Mouse (Mus musculus) embryo, embryonic 11.5 days (tissue): ENCODE results near the gene Mlf1.

Source experiments
- DNase-seq: peaks from one replicate; pipeline ENCODE4 v3.0.0-alpha.2; 2012; ENCODE audit warnings: low read depth, low spot score

Gene Mlf1

DNA sequence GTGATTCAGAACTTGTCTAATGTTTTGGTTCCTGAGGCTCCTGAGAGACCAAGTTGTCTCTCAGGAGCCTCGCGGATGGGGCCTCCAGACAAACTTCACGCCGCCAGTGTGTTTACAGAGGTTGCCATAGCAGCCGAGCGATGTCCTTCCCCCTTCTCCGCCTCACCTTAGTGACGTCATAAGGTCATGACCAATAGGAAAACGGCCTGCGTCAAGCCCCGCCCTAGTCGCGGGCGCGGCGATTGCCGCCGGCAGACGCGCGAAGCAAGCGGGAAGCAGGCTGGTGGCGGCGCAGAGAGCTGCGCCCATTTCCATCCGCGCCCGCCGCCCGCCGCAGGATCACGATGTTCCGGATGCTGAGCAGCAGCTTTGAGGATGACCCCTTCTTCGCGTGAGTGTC, at the start of gene Mlf1:
Mlf1 (plus strand) TSS at position 226 of the 400 bp plus-strand sequence.
- DNase-seq = peak; percentile 89

DNA sequence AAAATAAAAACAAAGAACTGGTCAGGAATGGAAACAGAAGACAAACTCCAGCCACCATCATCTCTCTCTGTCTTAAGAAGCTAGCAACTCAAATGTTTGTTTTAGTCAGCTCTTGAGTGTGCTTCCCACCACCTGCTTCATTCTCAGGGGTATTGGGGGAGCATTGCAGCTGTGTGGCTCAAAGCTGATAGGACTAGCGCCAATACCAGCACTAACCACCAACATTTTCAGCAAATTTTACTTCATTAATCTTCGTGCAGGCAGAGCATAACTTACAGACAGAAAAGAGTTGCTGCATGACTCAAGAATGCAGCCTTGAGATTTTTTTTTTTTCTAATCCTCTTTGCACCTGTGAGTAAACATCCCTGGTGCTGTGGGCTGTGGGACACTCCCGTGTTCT, 34.3 kb upstream of the Mlf1 start:
- no peak for DNase-seq

GRCm38 (mm10) chr3:67340921-67341320, 33.0 kb upstream of the Mlf1 start:
- DNase-seq = no peak

DNA sequence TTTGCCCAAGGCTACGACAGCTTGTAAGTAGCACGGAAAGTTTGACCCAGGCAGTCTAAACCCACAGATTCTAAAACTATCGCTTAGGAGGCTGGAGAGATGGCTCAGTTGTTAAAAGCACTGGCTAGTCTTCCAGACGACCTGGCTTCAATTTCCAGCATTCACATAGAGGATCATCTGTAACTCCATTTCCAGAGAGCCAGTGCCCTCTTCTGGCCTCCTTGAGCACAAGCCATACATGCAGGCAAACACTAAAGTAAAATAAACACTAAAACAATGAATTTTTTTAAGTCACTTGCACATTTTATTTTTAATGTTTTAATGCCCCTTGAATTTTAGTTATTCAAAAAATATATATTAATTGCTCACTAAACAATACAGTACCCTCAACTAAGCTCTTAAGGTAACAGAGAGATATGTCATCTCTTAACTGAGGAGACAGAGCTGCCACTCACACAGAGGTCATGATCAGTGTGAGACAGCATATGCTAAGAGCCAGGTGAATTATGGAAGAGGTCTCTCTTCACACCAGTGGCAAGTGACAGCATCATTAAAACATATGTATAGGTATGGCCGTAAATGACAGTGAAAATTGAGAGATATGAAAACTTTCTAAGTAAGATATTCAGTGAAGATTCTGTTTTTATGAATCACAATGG, 30.8 kb upstream of the Mlf1 start:
- DNase-seq = peak; percentile 26

GRCm38 (mm10) chr3:67344599-67344998, 29.3 kb upstream of the Mlf1 start:
- DNase-seq = peak; percentile 47

DNA sequence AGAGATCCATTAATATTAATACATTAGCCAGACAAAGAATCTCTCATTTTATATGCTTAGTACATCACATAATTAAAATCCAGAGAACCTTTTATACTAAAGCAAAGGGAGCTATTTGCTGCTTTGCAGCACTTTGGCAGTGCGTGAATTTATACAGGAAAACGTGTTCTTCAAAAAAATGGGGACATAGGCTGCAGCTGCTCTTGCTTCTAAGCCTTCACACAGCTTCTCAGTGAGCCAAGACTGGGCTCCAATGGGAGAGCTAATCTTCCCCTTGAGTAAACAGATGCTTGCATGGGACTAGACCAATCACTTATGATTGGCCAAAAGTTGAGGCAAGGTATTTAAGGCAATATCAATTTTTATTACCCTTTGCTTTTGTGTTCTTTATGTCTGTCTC, 27.2 kb upstream of the Mlf1 start:
- no peak for DNase-seq

- no peak for DNase-seq
Observed at GRCm38 (mm10) chr3:67351406-67352127, 22.3 kb upstream of the Mlf1 start.

GRCm38 (mm10) chr3:67352128-67352762, 21.7 kb upstream of the Mlf1 start:
- peak; percentile 47 for DNase-seq

DNA sequence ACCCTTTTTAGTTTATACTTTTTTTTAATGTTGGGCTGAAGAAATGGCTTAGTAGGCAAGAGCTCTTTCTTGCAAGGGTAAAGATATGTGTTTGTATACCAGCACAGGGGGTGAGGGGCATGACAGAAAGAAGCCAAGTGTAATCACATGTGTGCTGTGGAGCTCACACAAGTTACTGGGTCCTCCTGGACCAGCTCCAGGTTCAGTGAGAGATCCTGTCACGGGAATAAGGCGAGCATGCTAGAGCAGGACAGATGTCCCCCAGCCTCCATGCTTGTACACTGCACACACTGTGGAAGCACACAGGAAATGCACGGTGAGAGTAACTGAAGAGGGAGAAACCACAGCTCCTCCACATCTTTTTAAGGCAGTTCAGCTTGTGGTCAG, 21.1 kb upstream of the Mlf1 start:
- no peak for DNase-seq

DNA sequence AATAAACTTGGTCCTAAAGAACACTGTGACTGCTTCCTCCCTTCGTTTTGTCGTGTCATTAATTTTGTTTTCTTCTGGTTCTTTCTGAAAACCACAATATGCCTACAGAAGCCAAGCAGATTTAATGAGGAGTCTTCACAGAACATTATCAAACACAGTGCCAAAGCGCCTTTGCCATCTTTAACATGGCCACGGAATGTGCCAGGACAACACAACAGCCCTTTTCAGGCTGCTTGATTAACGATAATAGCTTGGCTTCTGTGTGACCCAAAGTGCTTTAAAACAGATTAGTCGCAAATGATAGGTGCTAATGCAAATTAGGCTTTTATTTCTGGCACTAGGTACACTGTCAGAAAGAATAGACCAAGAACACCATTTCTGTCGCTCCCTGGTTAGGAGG, 15.5 kb upstream of the Mlf1 start:
- no peak for DNase-seq

- no peak for DNase-seq
Observed at GRCm38 (mm10) chr3:67366087-67366892, 7.6 kb upstream of the Mlf1 start.

- DNase-seq = no peak
Observed at GRCm38 (mm10) chr3:67367481-67367880, 6.4 kb upstream of the Mlf1 start.

DNA sequence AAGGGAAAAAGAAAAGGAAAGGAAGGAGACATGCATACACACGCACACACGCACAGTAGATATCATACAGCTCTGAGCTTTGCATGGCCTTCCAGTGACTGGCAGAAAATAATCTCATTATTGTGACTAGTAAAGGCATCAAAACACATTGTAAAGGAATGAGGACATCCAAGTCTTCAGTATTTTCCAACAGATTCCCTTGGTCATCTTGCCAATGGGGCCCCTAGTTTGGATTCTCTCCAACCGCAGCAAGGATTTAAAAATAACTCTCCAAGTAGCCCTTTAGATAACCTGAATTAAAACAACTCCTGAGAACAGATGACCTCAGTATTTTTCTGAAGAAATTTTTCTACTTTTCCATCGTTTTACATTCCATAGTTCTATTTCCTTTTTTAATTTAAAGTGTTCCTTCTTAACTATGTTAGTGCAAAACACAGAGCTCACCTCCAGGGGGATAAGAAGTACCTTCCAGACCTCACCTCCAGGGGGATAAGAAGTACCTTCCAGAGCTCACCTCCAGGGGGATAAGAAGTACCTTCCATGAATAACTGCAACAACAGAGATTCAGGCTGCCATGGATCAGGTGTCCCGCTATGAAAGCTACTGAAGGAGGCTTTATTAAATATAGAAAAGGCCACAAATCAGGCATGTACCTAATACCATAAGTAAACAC, 4.4 kb upstream of the Mlf1 start:
- DNase-seq = no peak

- DNase-seq = no peak
Observed at GRCm38 (mm10) chr3:67372194-67372593, 1.7 kb upstream of the Mlf1 start.

DNA sequence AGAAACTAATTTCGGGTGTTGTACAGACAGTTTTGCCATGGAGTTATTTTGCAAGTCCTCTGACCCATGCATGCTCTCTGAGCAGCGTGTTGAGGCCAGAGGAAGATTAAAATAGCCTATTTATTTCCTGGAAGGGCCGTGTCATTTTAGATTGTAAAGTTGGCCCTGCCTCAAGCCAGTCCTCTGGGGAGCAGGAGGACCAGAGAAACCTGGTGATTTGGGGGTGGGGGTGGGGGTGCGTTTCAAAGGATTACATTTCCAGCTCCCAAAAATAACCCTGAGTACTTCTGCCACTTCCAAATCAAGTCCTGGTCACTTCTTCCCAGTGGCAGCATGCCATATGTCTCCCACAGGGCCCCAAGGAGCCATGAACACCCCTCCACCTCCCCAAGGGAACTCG, 1.1 kb upstream of the Mlf1 start:
- no peak for DNase-seq

DNA sequence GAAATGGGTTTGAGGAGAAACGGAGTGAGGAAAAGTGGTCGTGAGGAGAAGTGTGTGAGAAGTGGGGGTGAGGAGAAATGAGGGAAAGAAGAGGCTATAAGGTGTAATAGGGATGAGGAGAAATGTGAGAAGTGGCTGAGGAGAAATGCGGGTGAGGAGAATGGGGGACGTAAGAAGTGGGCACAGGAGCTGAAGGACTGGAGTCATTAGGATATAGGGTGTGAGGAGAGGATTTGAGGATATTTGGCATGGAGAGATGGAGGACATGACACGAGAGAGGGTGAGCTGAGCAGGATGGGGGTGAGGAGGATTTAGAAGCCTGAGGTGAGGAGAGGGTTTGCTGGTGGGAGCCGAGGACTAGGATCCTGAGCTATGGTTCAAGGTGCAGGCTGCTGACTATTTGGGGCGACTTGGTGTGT, 472 bp downstream of the Mlf1 start:
- DNase-seq = no peak

DNA sequence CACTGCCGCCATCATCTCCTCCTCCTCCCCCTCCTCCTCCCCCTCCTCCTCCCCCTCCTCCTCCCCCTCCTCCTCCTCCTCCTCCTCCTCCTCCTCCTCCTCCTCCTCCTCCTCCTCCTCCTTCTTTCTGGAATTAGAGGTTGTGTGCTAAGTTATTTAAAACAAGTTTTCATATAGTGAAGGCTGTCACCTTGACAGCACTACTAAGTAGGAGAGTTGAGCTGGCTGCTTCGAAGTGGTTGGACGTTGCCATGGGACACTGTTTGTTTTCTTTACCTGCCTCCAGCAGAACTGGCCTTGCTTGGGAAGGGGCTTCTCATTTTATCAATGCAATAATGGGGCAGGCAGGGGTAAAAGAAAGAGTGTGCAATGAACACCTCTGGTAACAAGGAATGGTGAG, 1.2 kb downstream of the Mlf1 start, which contains the start of gene Gm17402:
Gm17402 (minus strand) TSS at position 101 of the 400 bp plus-strand sequence.
- DNase-seq = no peak

DNA sequence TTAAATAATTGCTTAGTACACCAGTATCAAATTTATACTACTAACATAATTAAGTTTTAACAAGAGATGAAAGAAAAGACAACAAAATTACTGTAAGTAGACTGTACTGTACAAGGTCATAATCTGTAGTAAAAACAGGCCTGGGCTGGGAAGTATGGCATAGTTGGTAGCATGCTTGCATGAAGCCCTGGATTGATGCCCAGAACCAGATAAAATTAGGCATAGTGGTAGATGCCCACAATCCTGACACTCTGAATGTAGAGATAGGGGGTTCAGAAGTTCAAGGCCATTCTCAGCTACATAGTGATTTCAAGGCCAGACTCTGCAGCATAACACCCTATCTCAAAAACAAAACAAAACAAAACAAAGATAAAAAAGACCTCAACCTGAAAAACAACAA, 4.3 kb downstream of the Mlf1 start:
- DNase-seq = no peak

DNA sequence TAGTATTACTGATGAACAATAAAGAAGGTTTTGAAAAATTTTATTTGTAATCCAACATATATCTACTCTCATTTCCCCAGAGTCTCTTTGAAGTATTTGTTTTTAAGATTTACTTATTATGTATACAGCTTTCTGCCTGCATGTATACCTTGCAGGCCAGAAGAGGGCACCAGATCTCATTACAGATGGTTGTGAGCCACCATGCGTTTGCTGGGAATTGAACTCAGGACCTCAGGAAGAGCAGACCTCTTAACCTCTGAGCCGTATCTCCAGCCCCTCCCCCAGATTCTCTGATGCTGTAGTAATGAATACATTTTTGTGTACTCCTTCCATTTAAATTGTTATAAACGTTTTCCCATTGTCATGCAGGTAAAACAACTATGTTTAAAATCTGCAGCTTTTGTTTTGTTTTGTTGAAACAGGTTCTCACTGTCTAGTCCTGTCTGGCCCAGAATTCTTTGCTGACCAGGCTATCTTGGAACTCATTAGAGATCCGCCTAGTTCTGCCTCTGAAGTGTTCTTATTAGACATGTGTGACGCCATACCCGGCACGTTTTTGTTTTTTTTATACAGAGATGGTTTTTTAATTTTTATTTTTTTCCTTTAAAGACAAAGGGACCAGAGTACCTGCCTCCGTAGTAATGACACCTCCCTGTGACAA, 55.6 kb downstream of the Mlf1 start:
- no peak for DNase-seq

- DNase-seq = peak; percentile 74
Observed at GRCm38 (mm10) chr3:67429999-67430380, 56.1 kb downstream of the Mlf1 start, which contains the start of gene Gfm1. Gene Gfm1, plus strand, starts transcription at chr3:67430096.

DNA sequence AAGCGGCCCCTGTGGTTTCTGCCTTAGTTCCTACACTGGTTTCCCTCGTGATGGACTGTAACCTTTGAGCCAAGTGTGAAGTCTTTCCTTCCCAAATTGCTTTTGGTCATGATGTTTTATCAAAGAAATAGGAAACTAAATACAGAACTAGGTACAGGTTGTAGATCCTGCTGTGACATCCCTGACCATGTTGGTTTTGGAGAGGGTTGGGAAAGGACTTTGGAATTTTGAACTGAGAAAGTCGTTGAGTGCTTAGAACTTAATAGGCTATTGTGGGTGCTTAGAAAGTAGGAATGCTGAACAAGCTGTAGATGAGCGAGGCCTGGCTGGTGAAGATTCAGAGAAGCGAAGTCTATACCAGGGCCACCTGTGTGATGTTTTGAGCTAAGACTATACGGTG, 60.1 kb downstream of the Mlf1 start:
- no peak for DNase-seq
